Mouse (Mus musculus) embryonic facial prominence, embryonic 15.5 days (tissue): ENCODE data around the gene Dlk2. TPM values are rescaled to one million over a fixed set of nuclear protein-coding genes. Genes with fewer than 3 reads are reported as not detected.

Source experiments
- ATAC-seq: fragments of 200-750 bp; cut with Nextera tagmentation; 2 replicates; pipeline ENCODE4 v1.8.0; 2017; ENCODE audit warnings: low read depth, moderate TSS enrichment; ENCODE audit not compliant: insufficient number of reproducible peaks, low FRiP score, low TSS enrichment
- H3K27ac ChIP-seq: fragments of 300-500 bp; sonication (generic); replicated peaks from 2 replicates; pipeline ENCODE4 v1.5.1; 2015; ENCODE audit warnings: mild to moderate bottlenecking, inconsistent platforms
- H3K27me3 ChIP-seq: fragments of 300-500 bp; sonication (generic); 2 replicates; pipeline ENCODE4 v1.6.1; 2015; ENCODE audit warnings: inconsistent platforms
- H3K36me3 ChIP-seq: fragments of 300-500 bp; sonication (generic); 2 replicates; pipeline ENCODE4 v1.6.1; 2015; ENCODE audit warnings: mild to moderate bottlenecking, inconsistent platforms
- H3K4me1 ChIP-seq: fragments of 300-500 bp; sonication (generic); 2 replicates; pipeline ENCODE4 v1.6.1; 2015; ENCODE audit warnings: inconsistent platforms
- H3K4me2 ChIP-seq: fragments of 300-500 bp; sonication (generic); replicated peaks from 2 replicates; pipeline ENCODE4 v1.6.1; 2015; ENCODE audit warnings: mild to moderate bottlenecking, inconsistent platforms
- H3K4me3 ChIP-seq: fragments of 300-500 bp; sonication (generic); replicated peaks from 2 replicates; pipeline ENCODE4 v1.5.1; 2015; ENCODE audit warnings: mild to moderate bottlenecking, inconsistent platforms
- H3K9ac ChIP-seq: fragments of 300-500 bp; sonication (generic); 2 replicates; pipeline ENCODE4 v1.6.1; 2015; ENCODE audit warnings: inconsistent platforms
- H3K9me3 ChIP-seq: fragments of 300-500 bp; sonication (generic); replicated peaks from 2 replicates; pipeline ENCODE4 v1.6.1; 2016; ENCODE audit warnings: inconsistent platforms
- whole genome bisulfite sequencing: fragments of 180-500 bp; shearing (Covaris S2); methylation state at CpG from one replicate; pipeline ENCODE4 v1.1.7; 2015; 5-methylcytosine and 5-hydroxymethylcytosine counted together
- polyA plus RNA-seq: library from polyadenylated mRNA; unstranded; fragments of >200 nt; fragmentation: Nextera tagmentation; extraction: Ambion mirVana; gene quantifications from 2 replicates; pipeline ENCODE4 v1.2.1, GENCODE M21; 2015

Dlk2 gene
- polyA plus RNA-seq, 1 experiment from 2014 or later: 16.6 TPM

DNA sequence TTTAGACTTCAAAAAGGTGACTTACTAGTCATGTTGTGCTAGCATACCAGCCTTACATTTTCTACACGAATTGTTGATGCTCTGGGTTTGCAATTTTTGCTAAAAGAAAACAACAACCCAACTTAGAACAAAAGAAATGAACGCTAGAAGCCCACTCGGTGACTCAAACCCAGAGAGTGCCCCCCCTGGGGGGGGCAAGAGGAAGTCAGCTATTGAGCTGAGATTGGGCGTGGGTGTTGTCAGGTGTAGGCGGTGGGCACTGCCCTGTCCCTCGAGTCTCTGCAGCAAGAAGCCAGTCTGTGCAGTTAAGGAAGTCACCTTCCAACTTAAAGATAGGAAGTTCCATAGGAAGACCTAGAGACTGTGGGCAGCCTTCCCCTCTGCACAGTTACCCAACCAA, 620 bp upstream of the Dlk2 start:
- 45% methylated on average over 6 of the region's 6 CpGs for WGBS
- Histone ChIP-seq H3K27me3 (peaks cover 47% of the 10 kb centered on the region), H3K9ac (no peak overlapping the region), H3K27ac (no peak overlapping the region), H3K4me3 (no peak overlapping the region), H3K4me1 (peaks cover 21% of the 10 kb centered on the region), H3K36me3 (no peaks in the 10 kb centered on the region), H3K9me3 (no peaks in the 10 kb centered on the region), H3K4me2 (peak overlapping the region; percentile 92)
- ATAC-seq: no peak

DNA sequence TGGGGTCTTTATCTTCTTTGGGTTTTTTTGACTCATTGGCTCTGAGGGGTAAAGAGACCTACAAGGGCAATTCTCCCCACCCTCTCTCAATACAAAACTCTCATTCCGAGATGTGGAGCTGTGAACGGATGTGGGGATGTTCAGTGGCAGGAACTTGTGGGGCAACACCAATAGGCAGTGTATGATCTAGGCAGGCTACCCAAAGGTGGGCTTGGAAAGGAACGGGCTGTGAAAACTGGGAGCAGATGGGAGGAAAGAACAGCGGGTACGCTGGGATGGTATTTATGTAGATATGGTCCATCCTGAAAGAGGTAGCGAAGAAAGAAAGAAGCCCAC, 225 bp upstream of the Dlk2 start:
- Histone ChIP-seq H3K4me2 (peak overlapping the region; percentile 92), H3K9ac (peak overlapping the region; percentile 15; the same call in 1 of the 2 replicates), H3K27me3 (peaks cover 47% of the 10 kb centered on the region), H3K4me1 (peaks cover 21% of the 10 kb centered on the region), H3K36me3 (no peaks in the 10 kb centered on the region), H3K4me3 (peak overlapping the region; percentile 55), H3K9me3 (no peaks in the 10 kb centered on the region), H3K27ac (no peak overlapping the region)
- WGBS: 7% methylated on average over 6 of the region's 6 CpGs
- ATAC-seq: no peak

DNA sequence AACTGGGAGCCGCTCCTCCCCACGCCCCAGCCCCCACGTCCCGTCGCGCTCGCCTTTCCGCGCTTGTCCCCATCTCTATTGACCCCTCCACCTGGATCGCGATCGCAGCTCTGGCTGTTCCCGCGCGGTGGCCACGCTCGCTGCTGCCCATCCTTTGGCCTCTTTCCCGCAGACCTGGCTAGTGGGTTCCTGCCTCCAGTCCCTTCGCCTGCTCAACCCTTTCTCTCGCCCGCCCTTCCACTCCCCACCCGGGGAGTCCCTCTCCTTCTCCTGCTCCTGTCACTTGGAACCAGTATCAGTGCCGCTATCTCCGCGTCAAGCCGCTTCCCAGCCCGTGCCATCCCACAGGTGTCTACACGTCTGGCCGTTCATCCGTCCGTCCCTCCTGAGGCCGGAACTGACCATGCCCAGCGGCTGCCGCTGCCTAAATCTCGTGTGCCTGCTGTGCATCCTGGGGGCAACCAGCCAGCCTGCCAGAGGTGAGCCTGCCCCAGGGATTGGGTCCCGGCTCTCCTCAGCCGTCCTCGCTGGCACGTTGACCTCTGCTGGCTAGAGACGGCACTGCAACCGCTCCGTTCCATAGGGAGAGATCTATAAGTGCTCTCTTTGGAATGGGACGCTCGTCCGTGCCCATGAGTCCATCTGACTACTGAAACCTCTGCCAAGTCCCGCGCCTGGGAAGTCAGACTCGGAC, 1.1 kb downstream of the Dlk2 start:
- H3K36me3 ChIP-seq: no peaks in the 10 kb centered on the region; the same call in 1 of the 2 replicates
- peaks cover 42% of the 10 kb centered on the region for H3K27me3 ChIP-seq
- H3K9me3 ChIP-seq: no peaks in the 10 kb centered on the region
- peaks cover 21% of the 10 kb centered on the region for H3K4me1 ChIP-seq
- no peak overlapping the region for H3K27ac ChIP-seq
- H3K9ac ChIP-seq: peak overlapping the region; percentile 15
- H3K4me2 ChIP-seq: peak overlapping the region; percentile 92
- H3K4me3 ChIP-seq: peak overlapping the region; percentile 55
- WGBS: 0% methylated on average over 48 of the region's 48 CpGs
- peak; percentile 80; the same call in 1 of the 2 replicates for ATAC-seq

DNA sequence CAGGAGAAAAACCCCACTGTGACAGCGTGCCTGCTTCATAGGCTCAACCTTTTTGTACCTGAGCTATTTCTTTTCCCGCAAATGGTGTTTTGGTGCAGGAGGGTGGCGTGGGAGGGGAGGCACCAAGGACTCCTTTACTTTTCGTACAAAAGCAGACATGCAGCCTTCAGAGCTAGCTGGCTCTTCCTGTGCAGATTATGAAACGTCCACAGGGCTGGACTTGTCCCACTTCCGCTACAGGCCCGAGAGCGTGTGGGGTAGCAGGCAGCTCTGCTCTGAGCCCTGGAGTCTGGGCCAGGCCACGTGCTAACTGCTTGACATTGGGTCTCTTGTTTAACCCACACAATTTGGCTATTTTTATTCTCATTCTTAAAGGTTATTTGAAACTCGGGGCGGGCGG, 4.7 kb downstream of the Dlk2 start:
- Histone ChIP-seq H3K4me3 (no peak overlapping the region), H3K27me3 (peaks cover 18% of the 10 kb centered on the region), H3K4me2 (no peak overlapping the region), H3K9me3 (no peaks in the 10 kb centered on the region), H3K4me1 (peaks cover 21% of the 10 kb centered on the region), H3K27ac (no peak overlapping the region), H3K9ac (no peak overlapping the region), H3K36me3 (peaks cover 18% of the 10 kb centered on the region)
- ATAC-seq: no peak
- 62% methylated on average over 12 of the region's 12 CpGs for WGBS

DNA sequence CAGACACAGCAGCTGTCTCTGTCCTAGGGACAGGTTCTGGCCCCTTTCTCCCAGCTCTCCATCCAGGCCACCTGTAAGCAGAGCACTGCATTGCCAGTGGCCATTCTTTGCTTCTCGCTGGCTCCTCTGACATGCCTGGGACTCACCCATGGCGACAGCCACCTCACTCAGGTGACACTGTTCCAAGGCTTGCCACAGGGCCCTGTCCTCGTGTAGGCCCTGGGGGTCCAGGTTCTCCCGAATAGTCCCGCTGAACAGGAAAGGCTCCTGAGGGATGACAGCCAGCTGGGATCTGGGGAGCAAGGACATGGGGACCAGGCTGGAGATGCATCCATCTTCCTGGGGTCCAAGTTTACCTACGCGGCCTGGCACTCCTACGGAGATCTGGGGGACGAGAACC, 7.0 kb downstream of the Dlk2 start:
- H3K4me2 ChIP-seq: no peak overlapping the region
- no peaks in the 10 kb centered on the region for H3K4me1 ChIP-seq
- H3K4me3 ChIP-seq: no peak overlapping the region
- 87% methylated on average over 9 of the region's 9 CpGs for WGBS
- no peak overlapping the region for H3K27ac ChIP-seq
- H3K9me3 ChIP-seq: no peaks in the 10 kb centered on the region
- 0 out of 2 replicates have a peak, but pooled peaks cover 4% of the 10 kb centered on the region for H3K27me3 ChIP-seq
- ATAC-seq: no peak
- peaks cover 18% of the 10 kb centered on the region for H3K36me3 ChIP-seq
- H3K9ac ChIP-seq: no peak overlapping the region

DNA sequence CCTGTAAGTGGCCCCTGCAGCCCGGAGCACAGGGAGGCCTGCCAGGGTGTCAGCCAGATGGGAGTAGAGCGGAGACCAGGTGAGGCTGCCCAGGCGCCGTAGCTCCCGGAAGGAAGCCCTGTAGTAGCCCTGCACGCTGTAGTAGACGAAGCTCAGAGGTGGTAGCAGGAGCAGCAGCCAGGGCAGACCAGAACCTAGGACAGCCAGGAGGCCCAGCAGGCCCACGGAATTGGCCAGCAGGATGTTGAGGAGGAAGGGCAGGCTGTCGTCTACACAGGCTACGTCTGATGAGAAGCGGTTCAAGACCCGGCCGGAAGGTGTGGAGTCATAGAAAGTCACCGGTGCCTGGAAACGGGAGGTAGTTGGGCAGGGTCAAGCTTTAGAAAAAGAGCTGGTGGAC, 9.7 kb downstream of the Dlk2 start:
- WGBS: 86% methylated on average over 15 of the region's 15 CpGs
- H3K36me3 ChIP-seq: peaks cover 21% of the 10 kb centered on the region

DNA sequence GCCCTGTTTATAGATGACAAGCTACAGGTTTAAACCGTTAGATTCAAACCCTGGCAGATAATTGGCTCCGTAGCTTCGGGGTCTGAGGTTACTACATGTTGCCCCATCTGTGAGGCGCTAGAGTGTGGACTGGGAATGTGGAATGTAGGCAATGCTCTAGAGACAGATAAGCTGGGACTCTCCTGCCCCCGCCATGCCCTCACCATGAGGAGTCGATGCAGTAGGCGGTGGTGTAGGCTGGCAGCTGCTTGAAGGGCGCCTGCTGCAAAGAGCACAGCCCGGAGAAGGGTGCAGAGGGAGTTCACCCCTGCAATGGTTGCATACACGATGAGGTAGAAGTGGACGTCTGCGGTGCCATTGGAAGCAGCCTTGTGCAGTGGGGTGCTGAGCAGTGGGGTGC, 12.6 kb downstream of the Dlk2 start:
- Histone ChIP-seq H3K4me1 (no peaks in the 10 kb centered on the region), H3K27ac (no peak overlapping the region), H3K27me3 (no peaks in the 10 kb centered on the region), H3K9ac (no peak overlapping the region), H3K4me3 (no peak overlapping the region), H3K36me3 (peaks cover 19% of the 10 kb centered on the region), H3K9me3 (no peaks in the 10 kb centered on the region), H3K4me2 (no peak overlapping the region)
- ATAC-seq: no peak
- WGBS: 74% methylated on average over 12 of the region's 12 CpGs

More for the DNA sequence above, 9.7 kb downstream of the Dlk2 start:
- no peak overlapping the region for H3K4me2 ChIP-seq
- H3K9me3 ChIP-seq: no peaks in the 10 kb centered on the region
- ATAC-seq: no peak
- no peak overlapping the region for H3K27ac ChIP-seq
- no peak overlapping the region for H3K4me3 ChIP-seq
- no peaks in the 10 kb centered on the region for H3K27me3 ChIP-seq
- H3K9ac ChIP-seq: no peak overlapping the region
- H3K4me1 ChIP-seq: no peaks in the 10 kb centered on the region

DNA sequence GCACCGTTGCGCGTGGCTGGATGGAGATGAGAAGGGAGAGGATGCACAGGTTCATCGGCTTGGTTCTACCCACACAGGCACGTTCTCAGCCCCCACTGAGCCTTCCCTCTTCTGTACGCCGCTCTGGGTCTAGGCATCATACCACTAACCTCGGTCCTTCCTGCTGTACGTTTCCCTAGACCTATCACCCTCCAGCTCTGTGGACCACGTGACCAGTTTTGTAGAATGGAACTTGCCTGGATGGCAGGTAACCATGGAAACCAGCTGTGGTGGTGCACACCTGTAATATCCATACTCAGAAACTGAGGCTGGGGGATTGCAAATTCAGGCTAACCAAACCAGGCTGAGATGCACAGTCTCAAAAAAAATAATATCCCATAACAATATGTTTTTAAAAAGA, 13.3 kb downstream of the Dlk2 start:
- ATAC-seq: no peak
- no peaks in the 10 kb centered on the region for H3K4me1 ChIP-seq
- H3K36me3 ChIP-seq: peaks cover 15% of the 10 kb centered on the region
- H3K27ac ChIP-seq: no peak overlapping the region
- no peak overlapping the region for H3K9ac ChIP-seq
- H3K27me3 ChIP-seq: no peaks in the 10 kb centered on the region
- no peak overlapping the region for H3K4me3 ChIP-seq
- H3K4me2 ChIP-seq: no peak overlapping the region
- no peaks in the 10 kb centered on the region for H3K9me3 ChIP-seq
- 83% methylated on average over 10 of the region's 10 CpGs for WGBS

DNA sequence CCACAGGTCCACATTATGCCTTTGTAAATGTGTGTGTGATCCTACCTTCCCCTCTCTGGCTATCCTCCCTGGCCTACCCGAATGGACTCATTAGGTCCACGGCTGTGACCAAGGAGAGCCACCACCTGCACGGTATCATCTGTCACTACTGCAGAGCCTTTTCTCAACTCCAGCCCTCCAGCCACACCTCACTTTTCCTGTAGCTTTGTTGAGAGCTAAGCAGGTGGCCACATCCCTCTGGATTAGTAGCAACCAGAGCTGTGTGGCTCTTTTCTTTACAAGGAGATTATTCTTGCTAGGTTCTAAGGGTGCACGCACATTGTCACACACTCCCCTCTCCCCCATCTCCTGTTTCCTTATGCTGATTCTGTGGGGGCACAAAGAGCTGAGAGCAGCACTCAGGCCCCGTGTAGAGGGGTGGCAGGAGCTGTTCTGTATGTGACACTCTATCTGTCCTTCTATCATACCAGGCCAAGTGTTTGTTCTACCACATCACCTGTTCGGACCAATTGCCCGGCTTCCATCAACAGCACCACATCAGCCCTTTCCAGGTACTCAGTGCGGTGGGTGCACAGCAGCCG, 16.0 kb downstream of the Dlk2 start:
- Histone ChIP-seq H3K27me3 (no peaks in the 10 kb centered on the region), H3K27ac (no peak overlapping the region), H3K9me3 (no peaks in the 10 kb centered on the region), H3K36me3 (0 out of 2 replicates have a peak, but pooled peaks cover 11% of the 10 kb centered on the region), H3K4me3 (no peak overlapping the region), H3K4me2 (no peak overlapping the region), H3K4me1 (no peaks in the 10 kb centered on the region), H3K9ac (no peak overlapping the region)
- no peak; the same call in 1 of the 2 replicates for ATAC-seq
- WGBS: 75% methylated on average over 9 of the region's 9 CpGs

DNA sequence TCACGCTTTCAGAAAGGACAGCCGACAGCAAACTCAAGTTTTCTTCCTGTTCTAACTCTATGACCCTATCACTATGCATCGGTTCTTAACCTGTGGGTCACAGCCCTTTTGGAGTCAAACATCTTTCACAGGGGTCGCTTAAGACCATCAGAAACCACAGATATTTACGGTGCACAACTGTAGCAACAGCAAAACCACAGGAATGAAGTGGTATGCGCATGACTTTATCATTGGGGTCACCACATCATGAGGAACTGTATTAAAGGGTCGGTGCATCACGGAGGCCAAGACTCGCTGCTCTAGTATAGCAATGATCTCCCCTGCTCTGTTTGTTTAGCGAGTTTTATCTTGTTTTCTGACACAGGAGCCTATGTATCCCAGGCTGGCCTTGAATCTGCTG, 18.6 kb downstream of the Dlk2 start:
- Histone ChIP-seq H3K36me3 (0 out of 2 replicates have a peak, but pooled peaks cover 13% of the 10 kb centered on the region), H3K9ac (no peak overlapping the region), H3K4me2 (no peak overlapping the region), H3K4me3 (no peak overlapping the region), H3K9me3 (no peaks in the 10 kb centered on the region), H3K4me1 (no peaks in the 10 kb centered on the region), H3K27me3 (no peaks in the 10 kb centered on the region), H3K27ac (no peak overlapping the region)
- ATAC-seq: no peak
- WGBS: 78% methylated on average over 10 of the region's 10 CpGs

DNA sequence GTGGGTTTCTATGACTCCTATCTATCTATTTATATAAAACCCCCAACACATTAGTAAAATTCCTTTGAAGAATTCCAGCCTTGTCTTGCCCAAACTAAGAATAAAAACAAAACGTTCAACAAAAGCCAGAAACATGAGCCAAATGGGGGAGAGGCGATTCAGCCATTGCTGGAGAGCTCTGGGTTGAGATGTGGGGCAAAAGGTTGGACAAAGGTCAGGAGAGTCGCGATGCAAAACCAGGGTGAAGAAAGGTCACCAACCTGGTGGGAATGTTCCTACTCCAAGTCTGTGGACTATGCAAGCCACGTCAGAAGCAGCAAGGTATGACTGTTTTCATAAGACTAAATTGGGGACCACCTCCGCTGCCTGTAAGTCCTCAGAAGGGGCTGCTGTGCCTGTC, 23.3 kb downstream of the Dlk2 start:
- peaks cover 28% of the 10 kb centered on the region for H3K36me3 ChIP-seq
- H3K4me3 ChIP-seq: no peak overlapping the region
- no peak for ATAC-seq
- no peak overlapping the region for H3K27ac ChIP-seq
- 65% methylated on average over 6 of the region's 6 CpGs for WGBS
- H3K27me3 ChIP-seq: no peaks in the 10 kb centered on the region
- no peak overlapping the region for H3K4me2 ChIP-seq
- H3K9me3 ChIP-seq: no peaks in the 10 kb centered on the region
- H3K4me1 ChIP-seq: no peaks in the 10 kb centered on the region
- H3K9ac ChIP-seq: no peak overlapping the region
